Mouse (Mus musculus): ENCODE data around the gene Zfp575.

The Zfp575 gene

DNA sequence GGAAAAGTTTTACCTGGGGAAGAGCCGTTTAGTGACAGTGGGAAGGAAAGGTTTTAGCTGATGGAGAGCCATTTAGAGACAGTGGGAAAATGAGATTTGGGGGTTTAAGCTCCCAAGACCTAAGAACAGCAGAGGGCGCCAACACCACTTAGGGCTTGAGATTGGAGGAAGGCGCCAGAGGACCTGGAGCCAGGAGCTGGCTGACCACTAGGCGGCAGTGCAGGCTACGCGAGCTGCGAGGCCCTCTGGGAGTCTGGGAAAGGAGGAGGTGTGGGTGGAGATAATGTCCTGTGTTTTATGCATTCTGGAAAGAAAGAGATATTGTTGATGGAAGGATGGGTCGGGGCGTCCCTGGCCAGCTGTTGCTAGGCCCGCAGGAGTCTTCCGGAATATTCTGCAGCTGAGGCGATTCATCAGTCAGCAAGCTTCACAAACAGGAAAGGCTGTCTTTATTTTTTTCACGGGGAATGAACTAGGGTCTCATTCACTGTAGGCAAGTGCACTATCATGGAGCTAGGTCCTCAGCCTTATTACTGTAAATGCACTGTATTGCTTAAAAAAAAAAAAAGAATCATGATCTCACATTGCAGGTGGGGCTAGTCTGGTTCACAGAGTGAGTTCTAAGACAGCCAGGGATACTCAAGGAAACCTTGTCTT lies 13.6 kb upstream of the Zfp575 start:
- DNase-seq (ENCODE audit: low spot score), result peak; percentile 99

- DNase-seq (ENCODE audit: low spot score), result no peak
These were observed 12.0 kb upstream of the Zfp575 start for GRCm38 (mm10) chr7:24599211-24600067.

GRCm38 (mm10) chr7:24598121-24598520 lies 10.7 kb upstream of the Zfp575 start:
- no peak for DNase-seq (ENCODE audit: low spot score)

DNA sequence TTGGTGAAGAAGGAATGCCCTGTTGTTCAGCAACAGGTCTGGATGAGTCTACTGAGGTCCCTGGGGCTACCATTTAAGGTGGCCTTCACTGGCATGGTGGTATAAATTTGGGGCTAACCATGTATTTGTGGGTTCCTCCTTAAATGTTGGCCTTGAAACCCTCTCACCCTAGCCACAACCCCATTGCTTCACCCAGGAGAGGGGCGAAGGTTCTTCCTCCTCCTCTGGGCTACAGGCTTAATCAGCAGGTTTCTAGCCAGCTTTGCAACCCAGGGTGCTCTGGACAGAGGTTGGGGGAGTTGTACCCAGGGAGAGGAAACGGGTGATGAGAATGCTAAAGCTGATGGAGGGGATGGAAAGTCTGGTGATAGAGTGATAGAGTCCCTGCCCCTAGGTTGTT lies 8.0 kb upstream of the Zfp575 start:
- DNase-seq (ENCODE audit: low spot score), result no peak

GRCm38 (mm10) chr7:24594309-24594803 lies 6.9 kb upstream of the Zfp575 start:
- no peak for DNase-seq (ENCODE audit: low spot score)

DNA sequence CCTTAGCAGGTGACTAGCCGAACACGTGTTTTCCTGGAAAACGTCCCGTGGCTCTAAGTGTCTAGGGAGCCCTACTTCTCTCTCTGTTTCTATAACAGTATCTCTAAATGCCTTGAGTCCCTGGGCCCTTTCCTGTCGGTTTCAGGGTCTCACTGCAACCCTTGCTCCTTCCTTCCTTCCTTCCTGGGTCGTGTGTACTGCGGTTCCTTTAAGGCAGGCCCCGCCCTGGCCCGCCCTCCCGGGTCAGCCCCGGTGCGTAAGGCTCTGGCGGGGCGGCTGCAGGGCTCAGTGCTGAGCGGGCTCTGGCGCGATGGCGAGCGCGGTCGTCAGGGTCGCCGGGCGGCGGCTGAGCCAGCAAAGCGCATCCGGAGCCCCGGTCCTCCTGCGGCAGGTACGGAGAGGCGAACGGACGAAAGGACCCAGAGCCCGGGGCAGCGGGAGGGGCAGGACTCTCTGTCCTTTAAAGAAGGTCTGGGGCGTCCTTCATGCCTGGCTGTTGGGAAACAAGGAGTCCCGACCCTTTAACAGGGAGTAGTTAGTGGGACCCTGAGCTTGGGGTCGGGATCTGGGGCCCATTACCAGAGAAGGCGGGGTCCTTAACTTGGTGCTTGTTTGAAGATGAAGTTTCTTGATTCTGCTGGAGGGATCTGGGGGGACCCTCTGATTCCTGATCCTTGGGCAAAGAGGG lies 6.3 kb upstream of the Zfp575 start:
- DNase-seq (ENCODE audit: low spot score), result peak; percentile 69

GRCm38 (mm10) chr7:24592781-24593180 lies 5.3 kb upstream of the Zfp575 start:
- DNase-seq (ENCODE audit: low spot score), result no peak

GRCm38 (mm10) chr7:24592163-24592562 lies 4.7 kb upstream of the Zfp575 start:
- no peak for DNase-seq (ENCODE audit: low spot score)

DNA sequence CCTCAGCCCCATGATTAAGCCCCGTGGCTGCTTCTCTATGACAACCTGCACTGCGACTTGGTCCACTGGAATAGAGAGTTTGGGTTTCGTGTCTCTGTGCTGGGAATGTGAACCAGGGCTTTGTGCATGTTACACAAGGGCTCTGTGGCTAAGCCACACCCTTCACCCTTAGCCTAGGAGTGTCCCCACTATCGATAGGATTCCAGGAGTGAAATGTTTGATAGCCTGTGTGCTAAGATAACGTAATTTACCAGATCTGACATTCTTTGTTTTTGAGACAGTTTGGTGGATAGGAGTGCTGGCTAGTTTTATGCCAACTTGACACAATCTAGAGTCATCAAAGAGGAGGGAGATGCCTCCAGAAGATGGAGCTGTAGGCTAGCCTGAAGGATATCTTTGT lies 4.3 kb upstream of the Zfp575 start:
- no peak for DNase-seq (ENCODE audit: low spot score)

- peak; percentile 29 for DNase-seq (ENCODE audit: low spot score)
These were observed 895 bp upstream of the Zfp575 start for GRCm38 (mm10) chr7:24588336-24588735.

DNA sequence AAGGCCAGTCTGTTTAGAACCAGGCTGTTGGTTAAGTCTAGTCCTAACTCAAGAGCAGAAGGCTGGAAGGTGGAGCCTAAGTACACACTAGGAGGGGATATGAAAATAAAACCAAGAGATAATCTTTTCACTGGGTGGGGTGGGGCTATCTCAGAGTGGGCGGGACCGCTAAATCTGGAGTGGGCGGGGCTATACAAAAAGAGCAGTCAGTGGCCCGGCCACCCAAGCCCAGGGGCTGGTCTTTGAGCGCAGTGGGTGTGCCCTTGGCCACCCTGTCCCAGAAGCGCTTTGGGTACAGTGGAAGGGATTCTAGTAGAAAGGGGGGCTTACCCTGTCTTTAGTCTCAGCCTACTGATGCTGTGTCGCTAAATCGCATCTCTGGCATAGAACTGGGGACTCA lies 613 bp downstream of the Zfp575 start:
- DNase-seq (ENCODE audit: low spot score), result no peak

DNA sequence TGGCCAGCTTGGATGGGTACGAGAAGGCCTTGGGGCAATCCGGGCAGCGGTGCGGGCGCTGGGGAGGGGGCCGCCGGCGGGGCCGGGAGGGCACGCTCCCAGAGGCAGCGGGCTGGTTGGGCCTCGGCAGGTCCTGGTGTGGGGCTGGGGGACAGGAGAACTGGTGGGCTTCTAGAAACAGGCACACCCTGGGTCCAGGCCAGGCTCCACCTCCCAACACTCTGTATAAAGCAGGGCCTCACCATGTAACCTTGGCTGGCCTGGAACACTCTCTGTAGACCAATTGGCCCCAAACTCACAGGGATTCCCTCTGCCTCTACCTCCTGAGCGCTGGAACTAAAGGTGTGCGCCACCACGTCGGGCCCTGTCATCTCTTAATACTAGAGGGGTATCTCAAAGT lies 1.4 kb downstream of the Zfp575 start:
- no peak for DNase-seq (ENCODE audit: low spot score)

DNA sequence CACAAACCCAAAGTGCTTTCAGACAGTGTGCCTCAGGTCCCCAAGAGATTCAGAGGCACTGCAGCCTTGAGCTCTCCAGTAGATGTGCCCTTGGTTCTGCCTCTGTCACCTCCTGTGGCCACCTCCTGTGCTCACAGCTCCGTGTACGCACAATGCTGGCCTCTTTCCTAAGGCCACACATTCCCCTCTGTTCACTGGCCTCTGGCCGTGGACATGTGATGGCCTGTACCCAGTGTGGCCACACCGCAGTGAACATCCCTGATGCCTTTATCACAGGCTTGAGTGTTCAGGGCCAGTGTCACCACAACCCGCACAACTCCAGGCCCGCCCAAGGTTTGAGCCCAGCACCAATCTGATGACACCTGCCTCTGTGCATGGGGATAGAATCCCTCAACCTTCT lies 2.6 kb downstream of the Zfp575 start:
- DNase-seq (ENCODE audit: low spot score), result no peak

DNA sequence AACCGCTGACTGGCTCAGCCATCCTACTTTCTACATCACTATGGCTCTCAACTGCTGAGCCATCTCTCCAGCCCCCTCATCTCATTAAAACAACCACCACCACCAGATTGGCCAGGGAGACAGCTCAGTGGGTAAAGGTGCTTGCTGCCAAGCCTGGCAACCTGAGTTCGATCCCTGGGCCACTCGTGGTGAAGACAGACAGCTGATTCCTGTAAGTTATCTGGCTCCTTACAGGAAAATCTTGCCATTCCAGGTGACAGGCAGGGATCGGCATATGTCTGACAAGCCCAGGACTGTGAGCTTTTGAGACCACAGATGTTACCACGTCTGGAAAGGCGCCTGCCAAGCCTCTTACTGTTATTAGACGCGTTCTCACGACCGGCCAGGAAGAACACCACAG lies 9.6 kb downstream of the Zfp575 start:
- DNase-seq (ENCODE audit: low spot score), result no peak

- DNase-seq (ENCODE audit: low spot score), result no peak
These were observed 13.1 kb downstream of the Zfp575 start for GRCm38 (mm10) chr7:24574224-24574796.

GRCm38 (mm10) chr7:24572455-24572854 lies 15.0 kb downstream of the Zfp575 start:
- no peak for DNase-seq (ENCODE audit: low spot score)

DNA sequence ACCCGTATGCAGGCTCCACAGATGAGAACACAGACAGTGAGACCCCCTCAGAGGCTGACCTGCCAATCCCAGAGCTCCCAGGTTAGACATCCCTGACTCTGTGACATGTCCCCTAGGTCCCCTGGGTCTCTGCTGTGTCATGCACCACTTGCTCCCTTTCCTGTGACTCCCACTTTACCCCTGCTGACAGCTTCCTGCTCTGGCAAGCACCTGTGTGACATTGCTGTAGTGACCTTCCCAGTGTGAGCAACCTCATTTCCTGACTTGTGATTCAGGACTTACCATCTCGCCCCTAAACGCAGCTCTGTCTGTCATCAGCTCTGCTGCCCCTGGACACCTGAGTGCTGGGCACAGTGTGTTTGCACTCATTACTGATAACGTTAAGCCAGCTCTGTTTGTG lies 16.4 kb downstream of the Zfp575 start:
- DNase-seq (ENCODE audit: low spot score), result no peak

DNA sequence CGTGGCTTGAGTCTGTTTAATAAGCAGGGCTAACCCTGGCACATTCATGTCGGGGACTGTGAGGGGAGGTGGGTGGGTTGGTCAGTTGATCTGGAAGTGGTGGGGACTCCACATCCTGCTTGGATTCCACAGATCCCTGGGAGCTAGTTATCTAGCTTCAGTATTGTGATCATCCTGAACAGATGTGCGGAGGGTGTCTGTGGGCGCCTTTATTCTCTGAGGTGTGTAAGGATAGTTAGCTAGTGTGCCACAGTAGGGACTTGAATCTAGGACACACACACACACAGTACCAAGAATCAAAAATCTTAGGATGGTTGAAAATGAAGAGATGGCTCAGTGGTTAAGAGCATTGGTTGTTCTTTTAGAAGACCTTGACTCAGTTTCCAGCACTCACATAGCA lies 18.9 kb downstream of the Zfp575 start:
- no peak for DNase-seq (ENCODE audit: low spot score)

DNA sequence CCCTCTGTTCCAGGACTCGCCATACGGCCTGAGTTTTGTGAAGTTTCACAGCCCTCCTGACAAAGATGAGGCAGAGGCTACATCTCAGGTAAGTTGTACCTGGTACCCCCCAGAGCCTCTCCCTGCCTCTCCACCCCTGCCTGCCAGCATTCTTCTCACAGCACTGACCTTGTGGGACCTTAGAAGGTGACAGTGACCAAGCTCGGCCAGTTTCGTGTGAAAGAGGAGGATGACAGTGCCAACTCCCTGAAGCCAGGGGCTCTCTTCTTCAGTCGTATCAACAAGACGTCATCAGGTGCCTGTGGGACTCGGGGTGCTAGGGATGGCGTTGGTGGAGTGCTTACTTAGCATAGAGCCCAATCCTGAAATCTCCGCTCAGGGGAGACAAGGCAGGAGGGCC lies 21.2 kb downstream of the Zfp575 start:
- no peak for DNase-seq (ENCODE audit: low spot score)

GRCm38 (mm10) chr7:24565627-24566026 lies 21.8 kb downstream of the Zfp575 start:
- no peak for DNase-seq (ENCODE audit: low spot score)

DNA sequence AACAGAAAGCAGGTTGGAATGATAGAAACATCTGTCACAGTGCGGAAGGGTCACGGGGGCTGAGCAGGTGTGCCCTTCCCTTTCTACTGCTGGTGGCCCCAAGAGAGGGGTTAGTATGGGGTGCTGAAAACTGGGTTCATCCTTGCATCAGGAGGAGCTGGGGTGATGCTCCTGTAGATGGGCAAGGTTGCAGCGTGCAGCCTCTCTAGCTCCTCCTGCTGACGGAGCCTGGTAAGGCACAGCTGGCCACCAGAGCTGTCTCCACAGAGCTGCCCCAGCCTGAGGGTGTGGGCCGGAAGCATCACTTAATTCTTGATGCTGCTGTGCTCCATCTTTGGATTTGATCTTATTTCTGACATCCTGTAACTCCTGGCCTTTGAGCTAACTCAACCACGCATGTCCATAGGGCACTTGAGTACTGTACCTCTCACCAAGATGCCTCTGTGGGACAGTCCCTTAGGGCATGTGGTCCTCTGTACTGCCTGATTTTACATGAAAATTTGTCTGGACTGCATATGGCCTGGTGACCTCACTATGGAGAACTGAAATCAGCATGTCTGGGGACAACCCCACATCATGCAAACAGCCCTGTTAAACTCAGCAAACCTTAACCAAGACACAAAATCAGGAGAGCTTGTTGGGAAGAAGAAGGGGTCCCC lies 22.7 kb downstream of the Zfp575 start:
- peak; percentile 69 for DNase-seq (ENCODE audit: low spot score)

- DNase-seq (ENCODE audit: low spot score), result no peak
These were observed 23.6 kb downstream of the Zfp575 start for GRCm38 (mm10) chr7:24563837-24564206.

Measured in urinary bladder, postnatal 25 days (tissue).